Mouse (Mus musculus): Measurements from ENCODE around the gene Fpgs.

Gene Fpgs

GRCm38 (mm10) chr2:32724149-32724548 lies 20.2 kb upstream of the Fpgs start:
- DNase-seq = no peak

GRCm38 (mm10) chr2:32722581-32722980 lies 18.6 kb upstream of the Fpgs start:
- DNase-seq = no peak

GRCm38 (mm10) chr2:32722046-32722445 lies 18.1 kb upstream of the Fpgs start:
- no peak for DNase-seq

GRCm38 (mm10) chr2:32720681-32721229 lies 16.8 kb upstream of the Fpgs start, which contains the start of gene Sh2d3c:
Gene Sh2d3c (plus strand): TSS chr2:32721055.
- peak; percentile 69 to 84 for DNase-seq

GRCm38 (mm10) chr2:32720053-32720452 lies 16.1 kb upstream of the Fpgs start:
- no peak for DNase-seq

GRCm38 (mm10) chr2:32718761-32719160 lies 14.8 kb upstream of the Fpgs start:
- no peak for DNase-seq

- peak; percentile 67 to 75 for DNase-seq
Observed at GRCm38 (mm10) chr2:32714987-32715425, 11.1 kb upstream of the Fpgs start.

- no peak for DNase-seq
Observed at GRCm38 (mm10) chr2:32714117-32714986, 10.4 kb upstream of the Fpgs start.

GRCm38 (mm10) chr2:32712934-32713817 lies 9.2 kb upstream of the Fpgs start, which contains the start of gene Cdk9:
Gene Cdk9 (minus strand): TSS chr2:32713076.
- peak; percentile 95 to 96 for DNase-seq

- DNase-seq = peak; percentile 97
Observed at GRCm38 (mm10) chr2:32712586-32712933, 8.6 kb upstream of the Fpgs start.

- peak; percentile 82 to 86 for DNase-seq
Observed at GRCm38 (mm10) chr2:32712108-32712551, 8.2 kb upstream of the Fpgs start.

GRCm38 (mm10) chr2:32711301-32712056 lies 7.5 kb upstream of the Fpgs start:
- DNase-seq = no peak

GRCm38 (mm10) chr2:32710425-32710824 lies 6.5 kb upstream of the Fpgs start:
- peak in 1 of 2 experiments; percentile 46 for DNase-seq

- no peak for DNase-seq
Observed at GRCm38 (mm10) chr2:32709521-32710137, 5.7 kb upstream of the Fpgs start.

- DNase-seq = peak; percentile 56 to 81
Observed at GRCm38 (mm10) chr2:32708643-32709042, 4.7 kb upstream of the Fpgs start.

GRCm38 (mm10) chr2:32706971-32707370 lies 3.0 kb upstream of the Fpgs start:
- DNase-seq = no peak

GRCm38 (mm10) chr2:32705018-32705417 lies 1.1 kb upstream of the Fpgs start:
- no peak for DNase-seq

- DNase-seq = no peak
Observed at GRCm38 (mm10) chr2:32703046-32703445, 899 bp downstream of the Fpgs start.

- DNase-seq = no peak
Observed at GRCm38 (mm10) chr2:32700966-32701743, 2.8 kb downstream of the Fpgs start.

GRCm38 (mm10) chr2:32699680-32700079 lies 4.3 kb downstream of the Fpgs start:
- DNase-seq = no peak

- no peak for DNase-seq
Observed at GRCm38 (mm10) chr2:32694691-32695090, 9.3 kb downstream of the Fpgs start.

Data from lung, postnatal 4 days (tissue).